Comparison of ENCODE assay signal across 13 mouse cellular contexts in genomic region chr9:40732302-40732701, GRCm38 (mm10). TPM values are rescaled to one million over a fixed set of nuclear protein-coding genes. Genes with fewer than 3 reads are reported as not detected.
A peak's percentile ranks its signal among the peaks of the same experiment; 100 is the strongest.
DNase-seq lines count a peak whose midpoint lies in the region; ATAC-seq and TF ChIP-seq lines count a peak whose summit lies in the region.
"Had no signal": no experiment of that assay in that cellular context is flagged by ENCODE, and none has a peak within 500 bp of the region (broad histone marks: within the 10 kb centered on the region; RNA-seq: fewer than 3 reads in every experiment).

No protein-coding gene starts in this region.

- no peak overlapping the region for H3K4me3 ChIP-seq in heart, embryonic 10.5 days
- no peak overlapping the region for H3K4me3 ChIP-seq in heart, adult 2 months
- H3K4me3 ChIP-seq in lung, embryonic 15.5 days = no peak overlapping the region
- H3K4me3 ChIP-seq in forebrain, embryonic 12.5 days (replicated peaks) = no peak overlapping the region
- H3K4me3 ChIP-seq: erythroblast, embryonic 14.5 days had no signal

- no peaks in the 10 kb centered on the region for H3K9me3 ChIP-seq in heart, embryonic 10.5 days
- H3K9me3 ChIP-seq in lung, embryonic 15.5 days = no peaks in the 10 kb centered on the region
- H3K9me3 ChIP-seq in forebrain, embryonic 12.5 days = no peaks in the 10 kb centered on the region
- H3K9me3 ChIP-seq: hindbrain, embryonic 15.5 days had no signal

- no peak overlapping the region for H3K9ac ChIP-seq in heart, adult 2 months (ENCODE audit: low read depth, low read length)
- H3K9ac ChIP-seq in lung, embryonic 15.5 days = no peak overlapping the region
- no peak overlapping the region for H3K9ac ChIP-seq in forebrain, embryonic 12.5 days
- H3K9ac ChIP-seq: hindbrain, embryonic 15.5 days had no signal

- TF ChIP-seq CTCF in heart, adult 2 months (IDR thresholded peaks at IDR 0.05) = no peak

- no peaks in the 10 kb centered on the region for H3K27me3 ChIP-seq in heart, embryonic 10.5 days (ENCODE audit: insufficient read depth, poor library complexity, severe bottlenecking)
- no peaks in the 10 kb centered on the region for H3K27me3 ChIP-seq in heart, adult 2 months (ENCODE audit: control insufficient read depth, insufficient read depth, low read length)
- no peaks in the 10 kb centered on the region for H3K27me3 ChIP-seq in lung, embryonic 15.5 days
- H3K27me3 ChIP-seq in forebrain, embryonic 12.5 days = no peaks in the 10 kb centered on the region
- H3K27me3 ChIP-seq: hindbrain, embryonic 15.5 days had no signal

- no peak for TF ChIP-seq POLR2A in heart, adult 2 months (IDR thresholded peaks at IDR 0.05; ENCODE audit: insufficient read depth, low read depth, low read length)

- no peak for TF ChIP-seq EP300 in heart, adult 2 months (IDR thresholded peaks at IDR 0.05; ENCODE audit: insufficient read depth, low read depth, low read length)

- 42% methylated on average over 2 of the region's 2 CpGs for WGBS in heart, embryonic 10.5 days
- 84% methylated on average over 2 of the region's 2 CpGs for WGBS in heart, adult 2 months
- WGBS in lung, embryonic 15.5 days = 16% methylated on average over 2 of the region's 2 CpGs
- 30% methylated on average over 2 of the region's 2 CpGs for WGBS in forebrain, embryonic 12.5 days

- H3K79me2 ChIP-seq in heart, adult 2 months (replicated peaks; ENCODE audit: control insufficient read depth, insufficient read depth, low read length) = no peaks in the 10 kb centered on the region

- H3K36me3 ChIP-seq in heart, embryonic 10.5 days = no peaks in the 10 kb centered on the region
- no peaks in the 10 kb centered on the region for H3K36me3 ChIP-seq in heart, adult 2 months (ENCODE audit: control insufficient read depth, insufficient read depth, low read length)
- H3K36me3 ChIP-seq in lung, embryonic 15.5 days = no peaks in the 10 kb centered on the region
- no peaks in the 10 kb centered on the region for H3K36me3 ChIP-seq in forebrain, embryonic 12.5 days (replicated peaks)
- H3K36me3 ChIP-seq: hindbrain, embryonic 15.5 days had no signal

- intact Hi-C loops in heart, adult 2 months (cut with DNase I) = loop anchor here (5.0 kb wide), 1 partner anchor 95 kb away; no protein-coding TSS in a partner anchor

- H3K27ac ChIP-seq in heart, embryonic 10.5 days = 0 out of 2 replicates have a peak overlapping the region, but pooled peaks have one; percentile 88
- H3K27ac ChIP-seq in heart, adult 2 months = no peak overlapping the region
- peak overlapping the region; percentile 96; the same call in 1 of the 2 replicates for H3K27ac ChIP-seq in lung, embryonic 15.5 days
- no peak overlapping the region for H3K27ac ChIP-seq in forebrain, embryonic 12.5 days

- peaks cover 12% of the 10 kb centered on the region; the same call in 1 of the 2 replicates for H3K4me1 ChIP-seq in heart, embryonic 10.5 days
- H3K4me1 ChIP-seq in heart, adult 2 months (ENCODE audit: control insufficient read depth, insufficient read depth, low read length) = no peaks in the 10 kb centered on the region
- peaks cover 19% of the 10 kb centered on the region for H3K4me1 ChIP-seq in lung, embryonic 15.5 days
- H3K4me1 ChIP-seq in forebrain, embryonic 12.5 days = peaks cover 22% of the 10 kb centered on the region

- ATAC-seq in lung, embryonic 15.5 days (ENCODE audit: borderline replicate concordance, extremely low read depth, low FRiP score, low TSS enrichment) = no peak
- peak; percentile 65; the same call in 1 of the 2 replicates for ATAC-seq in forebrain, embryonic 12.5 days (ENCODE audit: low FRiP score)
- 0 out of 2 replicates have a peak, but pooled peaks have one; percentile 13 for ATAC-seq in megakaryocyte progenitor cell, adult 5-6 weeks (replicated peaks; ENCODE audit: poor library complexity)

- DNase-seq in heart, embryonic 10.5 days (ENCODE audit: low spot score) = no peak
- DNase-seq in heart, adult 2 months = no peak
- no peak for DNase-seq in lung, postnatal 10 days
- no peak for DNase-seq in ovary, postnatal 10 days (ENCODE audit: low spot score)
- no peak for DNase-seq in cerebellum, postnatal 36 days
- DNase-seq: adrenal gland, adult 2 months; liver; thymus, postnatal 36 days had no signal

- peak overlapping the region; percentile 72; the same call in 1 of the 2 replicates for H3K4me2 ChIP-seq in lung, embryonic 15.5 days
- H3K4me2 ChIP-seq in forebrain, embryonic 12.5 days = no peak overlapping the region

RNA-seq across cellular contexts. Expression of gene Clmp, which starts 46.5 kb away (rescaled TPM):
- 6.2 and 18.4 TPM in 2 replicates for polyA plus RNA-seq in heart, embryonic 10.5 days (2016; fragmentation: Nextera tagmentation; extraction: Ambion mirVana)
- 1 to 10 TPM; 4.4 to 5.5 TPM for total RNA-seq in heart, adult 2 months (2021)
- 2.8 and 3.1 TPM in 2 replicates for polyA plus RNA-seq in heart, adult 2 months (2012; rRNA removed)
- 11.7 and 12.6 TPM in 2 replicates for polyA plus RNA-seq in lung, embryonic 15.5 days (2015; fragmentation: Nextera tagmentation; extraction: Ambion mirVana)
- polyA plus RNA-seq in forebrain, embryonic 12.5 days (2016; fragmentation: Nextera tagmentation; extraction: Ambion mirVana) = 24.7 and 31.0 TPM in 2 replicates
- 0.10 and 0.22 TPM in 2 replicates for total RNA-seq in megakaryocyte progenitor cell, adult 5-6 weeks (2015)
- total RNA-seq in megakaryocyte progenitor cell, adult 5-6 weeks (2017) = 0.25 and 0.54 TPM in 2 replicates
- polyA plus RNA-seq: erythroblast, embryonic 14.5 days had no signal

Comparison
In these comparisons a context has a peak if more than half of its experiments do, and no peak if none do; other contexts are left out.
1. H3K27ac ChIP-seq: peak in heart, embryonic 10.5 days (single experiment) and lung, embryonic 15.5 days (single experiment); none in heart, adult 2 months (single experiment) and forebrain, embryonic 12.5 days (single experiment).